Mouse (Mus musculus): ENCODE results near the gene Impdh2. TPM values are rescaled to one million over a fixed set of nuclear protein-coding genes. Genes with fewer than 3 reads are reported as not detected.
"Not testable (repeated sequence)": the region's sequence is repeated elsewhere in the genome, so short reads cannot be mapped to it uniquely, and the experiment has no call there.

Impdh2 gene
- polyA plus RNA-seq, 1 experiment, result 70.6 TPM

GRCm38 (mm10) chr9:108599021-108599566 lies 39.0 kb downstream of the Impdh2 start:
- H3K4me1 ChIP-seq (ENCODE audit: control insufficient read depth, insufficient read depth, low read length), result peaks cover 6% of the 10 kb centered on the region; the same call in 1 of the 2 replicates
- no peak for DNase-seq
- H3K27me3 ChIP-seq (ENCODE audit: control insufficient read depth, insufficient read depth, low read length), result no peaks in the 10 kb centered on the region
- no peak overlapping the region for H3K4me3 ChIP-seq (replicated peaks; ENCODE audit: insufficient read depth, low read depth, low read length)
- WGBS, result 73% methylated on average over 4 of the region's 4 CpGs
- H3K27ac ChIP-seq (ENCODE audit: insufficient read depth, low read length), result no peak overlapping the region
- no peak for TF ChIP-seq CTCF (IDR thresholded peaks at IDR 0.05; ENCODE audit: borderline replicate concordance, insufficient read depth, low read depth, low read length)
- no peak for TF ChIP-seq POLR2A (IDR thresholded peaks at IDR 0.05; ENCODE audit: borderline replicate concordance, insufficient read depth, low read length)

- H3K4me3 ChIP-seq (replicated peaks; ENCODE audit: insufficient read depth, low read depth, low read length), result no peak overlapping the region
- no peaks in the 10 kb centered on the region for H3K27me3 ChIP-seq (ENCODE audit: control insufficient read depth, insufficient read depth, low read length)
- no peak overlapping the region for H3K27ac ChIP-seq (ENCODE audit: insufficient read depth, low read length)
- 59% methylated on average over 2 of the region's 2 CpGs for WGBS
- TF ChIP-seq CTCF (IDR thresholded peaks at IDR 0.05; ENCODE audit: borderline replicate concordance, insufficient read depth, low read depth, low read length) (no peak), POLR2A (IDR thresholded peaks at IDR 0.05; ENCODE audit: borderline replicate concordance, insufficient read depth, low read length) (no peak)
- peaks cover 3% of the 10 kb centered on the region; the same call in 1 of the 2 replicates for H3K4me1 ChIP-seq (ENCODE audit: control insufficient read depth, insufficient read depth, low read length)
- DNase-seq, result no peak
These were observed 39.9 kb downstream of the Impdh2 start for GRCm38 (mm10) chr9:108600011-108600410.

DNA sequence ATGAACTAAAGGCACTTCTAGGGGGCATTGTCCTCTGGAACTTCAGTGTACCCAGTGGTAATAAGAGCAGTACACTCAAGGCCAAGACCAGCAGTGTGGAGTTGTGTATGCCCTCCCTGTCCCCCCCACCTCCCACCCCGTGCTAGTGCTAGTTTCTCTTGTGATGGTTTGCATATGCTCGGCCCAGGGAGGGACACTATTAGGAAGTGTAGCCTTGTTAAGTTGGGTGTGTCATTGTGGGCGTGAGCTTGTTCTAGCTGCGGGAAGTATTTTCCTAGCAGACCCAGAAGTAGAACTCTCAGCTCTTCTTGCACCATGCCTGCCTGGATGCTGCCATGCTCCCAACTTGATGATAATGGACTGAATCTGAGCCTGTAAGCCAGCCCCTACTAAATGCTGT lies 41.9 kb downstream of the Impdh2 start:
- Histone ChIP-seq H3K27ac (ENCODE audit: insufficient read depth, low read length) (no peak overlapping the region), H3K4me1 (ENCODE audit: control insufficient read depth, insufficient read depth, low read length) (no peaks in the 10 kb centered on the region), H3K27me3 (ENCODE audit: control insufficient read depth, insufficient read depth, low read length) (no peaks in the 10 kb centered on the region), H3K4me3 (replicated peaks; ENCODE audit: insufficient read depth, low read depth, low read length) (no peak overlapping the region)
- DNase-seq, result no peak
- TF ChIP-seq POLR2A (IDR thresholded peaks at IDR 0.05; ENCODE audit: borderline replicate concordance, insufficient read depth, low read length) (no peak), CTCF (IDR thresholded peaks at IDR 0.05; ENCODE audit: borderline replicate concordance, insufficient read depth, low read depth, low read length) (no peak)
- 83% methylated on average over 4 of the region's 4 CpGs for WGBS

- H3K4me3 ChIP-seq (replicated peaks; ENCODE audit: insufficient read depth, low read depth, low read length); DNase-seq; H3K27me3 ChIP-seq (ENCODE audit: control insufficient read depth, insufficient read depth, low read length); H3K27ac ChIP-seq (ENCODE audit: insufficient read depth, low read length); H3K4me1 ChIP-seq (ENCODE audit: control insufficient read depth, insufficient read depth, low read length): not testable (repeated sequence)
- WGBS, result 91% methylated on average over 5 of the region's 5 CpGs
These were observed 47.8 kb downstream of the Impdh2 start for GRCm38 (mm10) chr9:108607929-108608328.

DNA sequence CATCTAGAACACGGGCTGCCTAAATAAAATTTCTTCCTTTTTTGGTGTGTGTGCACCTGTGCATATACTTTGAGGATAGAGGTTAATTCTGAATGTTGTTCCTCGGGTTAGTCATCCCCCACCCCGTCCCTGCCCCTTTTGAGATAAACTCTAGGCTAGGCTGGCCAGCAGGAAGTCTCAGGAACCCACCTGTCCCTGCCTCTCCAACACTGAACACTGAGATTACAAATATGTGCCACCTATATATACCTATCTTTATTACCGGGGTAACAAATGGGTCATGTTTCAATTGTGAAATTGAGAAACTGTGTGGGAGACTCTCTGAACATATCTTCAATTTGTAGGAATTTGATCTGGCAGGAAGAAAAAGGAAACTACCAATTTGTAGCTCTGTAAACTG lies 48.8 kb downstream of the Impdh2 start:
- Histone ChIP-seq H3K4me3 (replicated peaks; ENCODE audit: insufficient read depth, low read depth, low read length) (no peak overlapping the region), H3K4me1 (ENCODE audit: control insufficient read depth, insufficient read depth, low read length) (no peaks in the 10 kb centered on the region), H3K27me3 (ENCODE audit: control insufficient read depth, insufficient read depth, low read length) (no peaks in the 10 kb centered on the region), H3K27ac (ENCODE audit: insufficient read depth, low read length) (no peak overlapping the region)
- WGBS, result 97% methylated on average over 4 of the region's 4 CpGs
- no peak for DNase-seq
- TF ChIP-seq POLR2A (IDR thresholded peaks at IDR 0.05; ENCODE audit: borderline replicate concordance, insufficient read depth, low read length), result no peak
- TF ChIP-seq CTCF (IDR thresholded peaks at IDR 0.05; ENCODE audit: borderline replicate concordance, insufficient read depth, low read depth, low read length), result no peak

DNA sequence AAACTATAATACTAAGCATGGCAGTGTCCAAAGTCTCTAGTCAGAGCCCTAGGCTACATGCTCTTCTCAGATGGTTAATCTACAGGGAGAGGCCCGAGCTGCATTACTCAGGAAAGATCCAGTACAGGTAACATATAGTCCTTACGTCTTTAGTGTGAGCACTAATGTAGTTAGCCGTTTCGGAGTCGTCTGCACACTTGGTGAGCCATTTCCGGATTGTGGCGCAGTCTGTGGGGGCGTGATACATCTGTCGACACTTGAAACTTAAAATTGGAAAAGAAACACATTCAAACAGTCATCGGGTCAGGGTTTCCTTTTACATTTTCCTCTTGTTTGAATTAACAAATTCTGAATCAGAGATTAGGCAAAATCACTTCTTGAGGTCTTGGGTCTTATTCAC lies 51.4 kb downstream of the Impdh2 start:
- no peak for DNase-seq
- no peaks in the 10 kb centered on the region for H3K4me1 ChIP-seq (ENCODE audit: control insufficient read depth, insufficient read depth, low read length)
- H3K27me3 ChIP-seq (ENCODE audit: control insufficient read depth, insufficient read depth, low read length), result no peaks in the 10 kb centered on the region
- no peak overlapping the region for H3K4me3 ChIP-seq (replicated peaks; ENCODE audit: insufficient read depth, low read depth, low read length)
- TF ChIP-seq POLR2A (IDR thresholded peaks at IDR 0.05; ENCODE audit: borderline replicate concordance, insufficient read depth, low read length) (no peak), CTCF (IDR thresholded peaks at IDR 0.05; ENCODE audit: borderline replicate concordance, insufficient read depth, low read depth, low read length) (no peak)
- WGBS, result 97% methylated on average over 10 of the region's 10 CpGs
- no peak overlapping the region for H3K27ac ChIP-seq (ENCODE audit: insufficient read depth, low read length)

Other genes starting within 250 kb of the Impdh2 start
- 247 and 249 TPM in 2 replicates for gene Gpx1, start 221.4 kb upstream of the Impdh2 start, polyA plus RNA-seq (2012; rRNA removed)
- 97.5 and 104 TPM in 2 replicates for gene Usp4, start 212.4 kb upstream of the Impdh2 start, polyA plus RNA-seq (2012; rRNA removed)
- 1.3 and 1.7 TPM in 2 replicates for gene 1700102P08Rik, start 167.5 kb upstream of the Impdh2 start, polyA plus RNA-seq (2012; rRNA removed)
- gene Ccdc36, start 131.8 kb upstream of the Impdh2 start, polyA plus RNA-seq (2012; rRNA removed), result 0.13 and 0.17 TPM in 2 replicates
- gene BC048562, start 123.8 kb upstream of the Impdh2 start, polyA plus RNA-seq (2012; rRNA removed), result not detected in 2 replicates
- gene Ccdc71, start 99.8 kb upstream of the Impdh2 start, polyA plus RNA-seq (2012; rRNA removed), result 23.4 and 27.6 TPM in 2 replicates
- gene Klhdc8b, start 98.7 kb upstream of the Impdh2 start, polyA plus RNA-seq (2012; rRNA removed), result 36.2 and 47.1 TPM in 2 replicates
- gene Lamb2, start 80.5 kb upstream of the Impdh2 start, polyA plus RNA-seq (2012; rRNA removed), result 31.0 and 34.2 TPM in 2 replicates
- gene Usp19, start 69.7 kb upstream of the Impdh2 start, polyA plus RNA-seq (2012; rRNA removed), result 192 and 212 TPM in 2 replicates
- 99.4 and 107 TPM in 2 replicates for gene Qars, start 52.6 kb upstream of the Impdh2 start, polyA plus RNA-seq (2012; rRNA removed)
- gene Qrich1, start 43.5 kb upstream of the Impdh2 start, polyA plus RNA-seq (2012; rRNA removed), result 117 and 124 TPM in 2 replicates
- 63.0 and 69.3 TPM in 2 replicates for gene Ndufaf3, start 7.1 kb downstream of the Impdh2 start, polyA plus RNA-seq (2012; rRNA removed)
- gene Dalrd3, start 9.6 kb downstream of the Impdh2 start, polyA plus RNA-seq (2012; rRNA removed), result 215 and 239 TPM in 2 replicates
- gene Wdr6, start 18.5 kb downstream of the Impdh2 start, polyA plus RNA-seq (2012; rRNA removed), result 97.4 and 107 TPM in 2 replicates
- 102 and 105 TPM in 2 replicates for gene P4htm, start 37.4 kb downstream of the Impdh2 start, polyA plus RNA-seq (2012; rRNA removed)
- 53.7 and 54.2 TPM in 2 replicates for gene Arih2, start 89.1 kb downstream of the Impdh2 start, polyA plus RNA-seq (2012; rRNA removed)
- 18.2 and 19.1 TPM in 2 replicates for gene Slc25a20, start 101.8 kb downstream of the Impdh2 start, polyA plus RNA-seq (2012; rRNA removed)
- 24.6 and 26.6 TPM in 2 replicates for gene Prkar2a, start 129.0 kb downstream of the Impdh2 start, polyA plus RNA-seq (2012; rRNA removed)
- 162 and 168 TPM in 2 replicates for gene Ip6k2, start 223.5 kb downstream of the Impdh2 start, polyA plus RNA-seq (2012; rRNA removed)
- 73.9 and 76.9 TPM in 2 replicates for gene Nckipsd, start 248.1 kb downstream of the Impdh2 start, polyA plus RNA-seq (2012; rRNA removed)